Mouse (Mus musculus) spleen, postnatal 4 days (tissue): ENCODE data around the gene 3425401B19Rik.

Experiments
- DNase-seq, 2 experiments: peaks; one replicate each; pipeline ENCODE4 v3.0.0; 2022; ENCODE audit warnings: low spot score in 2 of 2

3425401B19Rik gene

DNA sequence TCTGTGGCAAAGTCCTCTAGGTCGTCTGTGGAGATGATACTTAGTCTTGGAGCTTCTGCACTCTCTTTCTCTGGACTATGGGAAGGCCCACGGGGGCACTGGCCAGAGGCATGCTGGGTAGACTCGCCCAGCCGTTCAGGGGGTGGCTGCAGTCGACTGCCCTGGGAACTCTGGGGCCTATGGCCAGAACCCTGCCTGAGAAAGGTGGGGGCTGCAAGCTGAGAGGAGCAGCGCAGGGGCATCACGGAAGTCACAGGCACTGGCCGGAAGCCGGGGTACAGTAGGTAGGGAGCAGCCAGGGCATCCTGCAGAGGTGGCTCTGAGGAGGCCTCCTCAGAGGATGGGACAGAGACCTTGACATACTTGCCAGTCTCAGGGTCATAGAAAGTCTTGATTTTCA is 25.3 kb downstream of the 3425401B19Rik start:
- no peak for DNase-seq

DNA sequence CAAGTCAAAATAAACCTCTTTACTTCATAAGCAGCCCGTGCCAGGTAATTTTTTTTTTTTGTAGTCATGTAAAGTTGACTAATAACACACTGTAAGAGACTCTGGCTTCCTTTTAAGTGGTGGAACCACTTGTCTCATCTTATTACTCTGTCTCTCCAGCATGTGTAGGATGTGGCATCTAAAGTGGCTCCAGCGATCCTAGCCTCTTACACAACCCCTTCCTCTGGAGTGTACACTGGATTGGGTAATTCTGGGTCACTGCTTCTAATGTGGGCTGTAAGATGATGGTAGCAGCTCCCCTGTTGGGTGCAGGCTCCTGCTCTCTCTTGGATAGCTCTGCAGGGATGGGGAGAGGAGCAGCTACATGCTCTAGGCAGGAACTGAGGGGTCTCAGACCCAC is 46.6 kb downstream of the 3425401B19Rik start:
- no peak for DNase-seq

DNA sequence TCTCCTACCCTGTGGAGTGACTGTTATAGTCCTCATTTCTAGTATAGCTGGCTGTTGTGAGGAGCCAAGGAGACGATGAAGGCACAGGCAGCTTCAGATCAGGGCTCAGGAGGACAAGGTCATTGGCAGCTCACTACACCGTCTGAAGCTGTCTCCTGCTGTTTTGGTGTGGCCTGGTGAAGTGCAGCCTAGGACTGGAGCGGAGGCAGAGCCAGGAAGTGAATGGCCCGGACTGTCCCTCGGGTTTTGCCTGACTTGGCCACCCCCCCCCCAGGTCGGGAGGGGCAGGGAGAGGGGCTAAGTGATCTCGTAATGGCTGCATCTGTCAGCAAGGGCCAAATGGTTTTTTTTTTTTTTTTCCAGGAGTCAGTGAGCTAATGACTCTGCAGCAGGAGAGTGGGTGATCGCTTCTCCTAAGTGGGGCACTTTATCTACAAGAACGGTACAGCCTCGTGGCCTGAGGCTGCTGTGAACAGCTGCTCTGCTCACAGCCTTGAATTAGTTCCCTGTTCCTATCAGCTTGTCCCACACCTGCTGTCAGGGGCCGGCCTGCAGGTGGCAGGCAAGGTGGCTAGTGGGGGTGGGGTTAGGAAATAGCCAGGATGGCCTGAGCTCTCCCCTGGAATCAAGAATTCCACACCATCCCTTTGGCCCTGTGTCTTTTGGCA is 50.9 kb downstream of the 3425401B19Rik start:
- DNase-seq = no peak

DNA sequence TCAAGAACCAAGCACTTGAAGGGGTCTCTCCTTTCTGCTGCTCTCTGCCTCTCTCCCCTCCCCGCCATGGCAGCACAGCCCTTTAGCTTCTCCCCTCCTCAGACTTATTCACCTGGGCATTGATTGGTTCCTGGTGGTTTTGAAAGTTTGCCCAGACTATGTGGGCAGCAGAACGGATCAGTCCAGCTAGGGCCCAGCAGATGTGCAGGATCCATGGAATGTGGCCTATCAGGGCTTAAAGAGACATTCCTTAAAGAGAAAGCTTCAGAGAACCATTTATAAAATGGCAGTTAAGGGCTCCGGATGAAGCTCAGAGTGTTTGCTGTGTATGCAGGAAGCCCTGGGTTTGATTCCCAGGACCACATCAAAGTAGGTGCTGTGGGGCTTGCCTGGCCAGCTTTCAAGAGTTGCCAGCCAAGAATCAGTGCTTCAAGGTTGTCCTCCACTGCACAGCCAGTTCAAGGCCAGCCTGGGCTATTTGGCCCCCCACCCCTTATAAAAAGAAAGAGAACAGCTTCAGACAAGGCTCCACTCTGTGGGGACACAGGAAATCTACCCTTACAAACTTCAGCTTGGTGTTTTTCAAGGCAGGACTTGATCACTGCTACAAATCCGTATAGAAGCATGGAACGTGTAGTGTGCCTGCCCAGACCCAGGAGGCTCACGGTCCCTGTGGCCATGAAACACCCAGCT is 52.0 kb downstream of the 3425401B19Rik start:
- no peak for DNase-seq

DNA sequence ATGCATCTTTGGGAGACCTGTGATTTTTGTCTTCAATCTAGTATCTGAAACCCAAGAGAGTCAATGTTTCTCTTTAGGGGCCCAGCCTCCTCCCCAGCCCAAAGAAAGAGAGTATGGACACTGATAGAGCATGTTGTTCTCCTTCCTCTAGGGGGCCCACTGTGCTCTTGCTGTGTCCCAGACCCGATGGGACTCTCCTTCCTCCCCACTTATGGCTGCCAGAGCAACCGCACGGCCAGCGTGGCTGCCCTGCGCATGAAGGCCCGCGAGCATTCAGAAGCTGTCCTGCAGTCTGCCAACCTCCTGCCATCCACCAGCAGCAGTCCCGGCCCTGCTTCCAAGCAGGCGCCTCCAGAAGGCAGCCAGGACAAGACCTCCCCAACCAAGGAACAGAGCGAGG is 56.5 kb downstream of the 3425401B19Rik start:
- DNase-seq = no peak

DNA sequence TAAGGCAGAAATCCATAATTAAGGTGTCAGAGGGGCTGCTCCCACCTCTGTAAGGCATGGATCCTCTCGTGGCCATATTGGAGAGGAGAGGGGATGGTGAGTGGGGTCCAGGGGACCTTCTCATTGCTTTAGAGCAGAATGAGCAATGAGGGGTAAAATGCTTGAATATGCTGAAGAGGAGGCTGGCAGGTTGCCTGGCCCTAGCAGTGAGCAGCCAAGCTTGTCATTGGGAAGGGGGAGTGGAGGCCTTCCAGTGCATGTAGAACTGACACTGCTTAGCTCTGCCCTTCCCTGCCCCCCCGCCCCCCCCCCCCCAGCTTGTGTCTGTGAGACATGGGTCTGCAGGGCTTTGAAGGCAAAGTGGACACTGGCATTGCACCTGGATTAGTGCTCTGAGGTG is 57.8 kb downstream of the 3425401B19Rik start:
- DNase-seq = no peak

DNA sequence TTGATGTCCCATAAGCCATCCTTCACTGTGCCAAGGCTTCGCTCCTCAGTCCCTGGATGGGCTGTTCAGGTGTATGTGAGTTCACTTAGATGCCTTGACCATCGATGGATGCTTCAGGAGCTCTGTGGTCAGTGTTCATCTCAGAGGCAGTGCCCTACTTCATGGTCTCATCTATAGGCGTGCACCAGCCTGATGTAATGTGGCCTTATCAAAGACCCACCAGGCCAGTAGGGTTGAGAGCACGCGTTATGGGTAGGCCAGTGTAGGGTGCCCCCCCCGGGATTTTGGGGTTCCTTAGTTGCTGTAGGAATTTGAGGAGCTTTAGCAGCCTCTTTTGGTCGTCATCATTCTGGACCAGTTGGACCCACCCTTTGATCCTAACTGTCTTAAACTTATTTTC is 60.3 kb downstream of the 3425401B19Rik start:
- no peak for DNase-seq

DNA sequence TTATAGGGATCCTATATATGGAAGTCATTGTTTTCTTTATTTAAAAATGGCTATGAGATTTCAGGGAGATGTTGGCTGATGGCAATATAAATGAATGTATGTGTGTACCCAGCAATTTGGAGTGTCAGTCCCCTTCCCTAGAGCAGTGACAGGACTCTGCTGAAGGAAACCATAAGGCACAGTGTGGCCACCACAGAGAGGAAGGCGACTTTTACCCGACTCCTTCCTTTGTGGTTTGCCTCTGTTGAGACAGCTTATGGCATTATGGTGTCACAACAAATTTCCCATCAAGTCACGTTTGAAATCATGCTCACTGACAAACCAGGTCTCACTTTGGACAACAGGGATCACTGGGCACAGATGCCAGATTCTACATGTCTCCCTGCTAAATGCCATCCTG is 60.8 kb downstream of the 3425401B19Rik start:
- no peak for DNase-seq

DNA sequence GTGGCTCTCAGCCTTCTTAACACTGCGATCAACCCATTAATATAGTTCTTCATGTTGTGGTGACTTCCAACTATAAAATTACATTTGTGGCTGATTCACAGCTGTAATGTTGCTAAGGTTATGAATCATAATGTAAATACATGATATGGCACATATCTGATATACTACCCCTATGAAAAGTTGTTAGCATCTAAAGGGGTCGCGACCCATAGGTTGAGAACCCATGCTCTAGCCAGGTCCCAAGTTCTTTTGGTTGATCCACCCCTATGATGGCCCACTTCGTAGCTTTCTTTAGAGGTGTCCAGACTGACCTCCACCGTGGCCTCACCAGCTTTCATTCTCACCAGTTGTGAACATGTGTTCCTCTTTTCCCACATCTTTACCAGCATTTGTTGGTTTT is 67.8 kb downstream of the 3425401B19Rik start:
- no peak for DNase-seq

DNA sequence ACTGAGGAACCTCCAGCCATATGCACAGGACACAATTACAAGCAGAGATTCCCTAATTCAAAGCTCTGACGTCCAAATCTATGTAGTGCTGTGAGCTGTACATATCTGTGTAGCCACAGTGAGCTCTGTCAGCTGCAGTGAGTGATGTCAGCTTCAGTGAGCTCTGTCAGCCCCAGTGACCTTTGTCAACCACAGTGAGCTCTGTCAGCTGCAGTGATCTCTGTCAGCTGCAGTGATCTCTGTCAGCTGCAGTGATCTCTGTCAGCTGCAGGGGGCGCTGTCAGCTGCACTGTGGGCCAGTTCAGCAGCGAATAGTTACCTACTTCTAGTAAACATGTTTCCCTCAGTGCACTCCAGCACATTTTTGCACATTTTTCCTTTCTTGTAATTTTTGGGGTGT is 75.7 kb downstream of the 3425401B19Rik start:
- no peak for DNase-seq
